Mouse (Mus musculus) cerebellum, adult 2 months (tissue): ENCODE results near the gene Gpatch2l. TPM values are rescaled to one million over a fixed set of nuclear protein-coding genes. Genes with fewer than 3 reads are reported as not detected.
A peak's percentile ranks its signal among the peaks of the same experiment; 100 is the strongest.

Experiments
- DNase-seq, 2 experiments: peaks; one replicate each; pipeline ENCODE4 v3.0.0; 2021
- H3K27ac ChIP-seq: fragments of 200-500 bp; 2 replicates; pipeline ENCODE4 v1.5.1; 2012; ENCODE audit warnings: low read length, control low read depth, inconsistent platforms; ENCODE audit not compliant: insufficient read depth
- H3K27me3 ChIP-seq: fragments of 200-500 bp; 2 replicates; pipeline ENCODE4 v1.6.1; 2012; ENCODE audit warnings: inconsistent platforms, mild to moderate bottlenecking, low read length, moderate library complexity; ENCODE audit not compliant: control insufficient read depth, insufficient read depth
- H3K4me1 ChIP-seq: fragments of 200-500 bp; 2 replicates; pipeline ENCODE4 v1.6.1; 2011; ENCODE audit warnings: low read length; ENCODE audit not compliant: control insufficient read depth, insufficient read depth
- H3K4me3 ChIP-seq: fragments of 200-500 bp; replicated peaks from 2 replicates; pipeline ENCODE3; 2011; ENCODE audit warnings: mild to moderate bottlenecking, low read depth, low read length, control low read depth; ENCODE audit not compliant: insufficient read depth
- CTCF ChIP-seq: fragments of 200-500 bp; IDR thresholded peaks from 2 replicates; pipeline ENCODE4 v1.5.1; 2011; ENCODE audit warnings: low read depth, mild to moderate bottlenecking, control low read depth, low read length, moderate library complexity, borderline replicate concordance; ENCODE audit not compliant: insufficient read depth
- POLR2A ChIP-seq: fragments of 200-500 bp; IDR thresholded peaks from 2 replicates; pipeline ENCODE4 v1.6.1; 2011; ENCODE audit warnings: low read length, control low read depth, borderline replicate concordance; ENCODE audit not compliant: insufficient read depth
- WGBS: fragments of 180-500 bp; shearing (Covaris S2); methylation state at CpG from one replicate; pipeline ENCODE4 v1.1.7; 2018; 5-methylcytosine and 5-hydroxymethylcytosine counted together
- polyA plus RNA-seq: library from polyadenylated mRNA; depleted of rRNA; stranded (reverse); fragments of >200 nt; gene quantifications from 2 replicates; pipeline ENCODE4 v1.2.3, GENCODE M21; 2012

Gene Gpatch2l
- polyA plus RNA-seq, 1 experiment: 26.1 TPM

DNA sequence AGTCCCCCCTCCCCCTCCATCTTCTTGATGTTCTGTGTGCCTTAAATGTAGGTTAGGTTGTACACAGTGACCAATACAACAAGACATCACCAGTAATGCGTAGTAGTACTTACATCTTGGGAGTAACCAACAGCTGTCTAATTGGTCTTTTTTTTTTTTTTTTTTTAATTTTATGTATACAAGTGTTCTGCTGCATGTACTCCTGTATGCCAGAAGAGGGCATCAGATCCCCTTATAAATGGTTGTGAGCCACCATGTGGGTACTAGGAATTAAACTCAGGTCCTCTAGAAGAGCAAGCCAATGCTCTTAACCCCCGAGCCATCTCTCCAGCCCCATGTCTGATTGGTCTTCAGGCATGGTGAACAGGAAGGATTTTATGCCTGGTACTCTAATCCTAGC lies 44.0 kb downstream of the Gpatch2l start:
- TF ChIP-seq POLR2A (no peak), CTCF (no peak)
- Histone ChIP-seq H3K27me3 (no peaks in the 10 kb centered on the region), H3K4me3 (no peak overlapping the region), H3K27ac (no peak overlapping the region), H3K4me1 (no peaks in the 10 kb centered on the region)
- DNase-seq: no peak
- 97% methylated on average over 2 of the region's 2 CpGs for WGBS

DNA sequence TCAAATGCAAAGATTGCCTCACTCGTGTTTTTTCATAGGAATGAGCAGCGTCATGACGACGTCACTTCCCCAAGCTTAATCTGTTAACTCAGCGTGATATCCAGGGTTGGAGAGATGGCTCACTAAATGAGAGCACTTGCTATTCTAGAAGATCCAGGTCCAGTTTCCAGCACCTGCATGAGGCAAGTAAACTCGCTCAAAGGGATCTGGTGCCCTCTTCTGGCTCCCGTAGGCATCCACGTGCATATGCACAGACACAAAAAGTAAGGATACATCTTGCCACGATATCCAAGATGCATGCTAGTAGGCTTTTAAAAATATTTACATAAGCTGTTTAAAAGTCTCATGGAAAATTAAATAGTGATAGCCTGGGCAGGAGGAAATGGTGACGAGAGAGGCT lies 55.8 kb downstream of the Gpatch2l start:
- WGBS: 72% methylated on average over 10 of the region's 10 CpGs
- DNase-seq: no peak
- Histone ChIP-seq H3K27me3 (no peaks in the 10 kb centered on the region), H3K4me1 (no peaks in the 10 kb centered on the region), H3K27ac (no peak overlapping the region), H3K4me3 (no peak overlapping the region)
- TF ChIP-seq CTCF: peak; percentile 12; the same call in 1 of the 2 replicates
- no peak for TF ChIP-seq POLR2A

DNA sequence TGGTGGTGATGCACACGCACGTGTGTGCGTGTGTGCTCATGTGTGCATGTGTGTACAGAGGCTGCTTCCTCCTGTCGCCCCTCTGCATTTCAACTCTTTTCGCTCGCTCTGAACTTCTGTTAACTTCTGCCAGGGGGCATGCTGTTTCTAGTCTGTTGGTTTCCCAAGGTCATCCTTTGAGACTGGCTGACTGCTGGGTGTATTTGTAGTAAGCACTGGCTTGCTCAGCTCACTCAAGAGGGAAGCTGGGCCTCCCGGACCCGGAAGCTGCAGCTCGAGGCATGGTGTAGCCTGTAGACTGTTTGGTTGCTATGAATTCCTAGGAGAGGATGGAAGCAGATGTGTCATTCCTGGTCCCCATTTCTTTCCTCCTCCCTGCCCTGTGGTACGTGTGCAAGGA lies 61.3 kb downstream of the Gpatch2l start:
- DNase-seq: no peak
- H3K27me3 ChIP-seq: no peaks in the 10 kb centered on the region
- H3K27ac ChIP-seq: no peak overlapping the region
- WGBS: 81% methylated on average over 10 of the region's 10 CpGs
- H3K4me1 ChIP-seq: no peaks in the 10 kb centered on the region; the same call in 1 of the 2 replicates
- no peak overlapping the region for H3K4me3 ChIP-seq
- TF ChIP-seq CTCF: no peak
- TF ChIP-seq POLR2A: no peak

DNA sequence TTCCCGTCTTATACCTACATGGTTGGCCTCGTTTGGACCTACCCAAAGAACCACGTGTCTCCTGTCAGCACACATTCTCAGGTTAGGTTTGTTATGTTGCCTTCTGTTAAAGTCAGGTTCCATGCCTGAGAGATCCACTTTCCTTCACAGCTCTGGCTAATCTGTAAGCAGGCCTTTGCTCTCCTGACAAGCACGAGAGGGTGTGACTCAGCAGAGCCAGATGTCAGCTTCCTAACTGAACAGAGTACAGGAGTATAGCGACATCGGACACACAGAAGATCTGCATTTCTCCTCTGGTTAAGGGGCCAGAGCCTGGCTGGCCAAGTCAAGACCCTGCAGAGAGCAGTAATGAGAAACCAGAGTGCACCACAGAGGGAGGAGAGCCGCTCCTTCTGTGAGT lies 63.4 kb downstream of the Gpatch2l start:
- no peak for DNase-seq
- H3K27ac ChIP-seq: no peak overlapping the region
- H3K4me1 ChIP-seq: no peaks in the 10 kb centered on the region; the same call in 1 of the 2 replicates
- H3K27me3 ChIP-seq: no peaks in the 10 kb centered on the region
- TF ChIP-seq CTCF (no peak), POLR2A (no peak)
- WGBS: 70% methylated on average over 7 of the region's 7 CpGs
- no peak overlapping the region for H3K4me3 ChIP-seq

DNA sequence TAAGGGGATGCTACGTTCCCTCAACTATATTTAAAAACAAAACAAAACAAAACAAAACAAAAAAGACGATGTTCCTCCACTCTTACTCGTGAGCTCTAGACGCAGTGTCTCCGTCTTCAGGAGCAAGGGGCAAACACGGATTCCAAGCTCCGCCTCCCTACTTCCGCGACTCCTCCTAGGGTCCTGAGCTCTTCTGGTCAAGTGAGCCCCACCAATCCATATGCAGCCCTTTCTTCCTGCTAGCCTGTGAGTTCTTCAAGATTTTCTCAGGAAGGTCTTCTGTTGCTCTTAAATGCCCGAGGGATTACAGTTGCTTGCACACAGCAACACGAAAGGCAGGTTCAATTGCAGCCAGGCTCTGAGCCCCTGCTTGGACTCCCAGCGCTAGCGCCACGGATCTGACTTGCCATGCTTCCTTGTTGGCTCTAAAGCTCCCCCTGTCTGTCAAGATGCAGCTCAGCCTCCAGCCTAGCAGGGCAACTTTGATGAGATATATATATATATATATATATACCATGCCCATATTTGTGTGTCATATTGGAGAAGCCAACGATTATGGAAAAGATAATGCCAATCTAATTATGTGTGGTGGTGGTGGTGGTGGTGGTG lies 64.1 kb downstream of the Gpatch2l start:
- Histone ChIP-seq H3K4me1 (no peaks in the 10 kb centered on the region; the same call in 1 of the 2 replicates), H3K4me3 (no peak overlapping the region), H3K27ac (no peak overlapping the region), H3K27me3 (no peaks in the 10 kb centered on the region)
- TF ChIP-seq POLR2A (no peak), CTCF (no peak)
- 34% methylated on average over 15 of the region's 15 CpGs for WGBS
- DNase-seq: no peak

DNA sequence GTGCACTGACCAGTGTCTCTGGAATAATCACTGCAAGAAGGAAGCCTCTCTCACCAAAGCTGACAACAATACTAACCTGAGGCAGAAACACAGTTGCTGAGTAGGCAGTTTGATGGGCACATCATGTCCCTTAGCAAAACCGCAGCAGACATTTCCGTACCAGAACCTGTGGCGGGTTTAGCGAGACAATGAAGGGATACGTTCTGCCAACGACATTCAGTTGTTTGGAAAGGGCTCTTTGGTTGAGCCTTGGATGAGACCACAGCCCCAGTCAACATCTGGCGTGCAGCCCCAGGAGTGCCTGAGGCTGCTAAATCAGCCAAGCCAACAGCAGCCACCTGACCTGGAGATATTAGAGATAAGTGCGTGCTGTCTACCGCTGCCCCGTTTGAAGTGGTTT lies 67.8 kb downstream of the Gpatch2l start:
- H3K4me1 ChIP-seq: no peaks in the 10 kb centered on the region; the same call in 1 of the 2 replicates

DNA sequence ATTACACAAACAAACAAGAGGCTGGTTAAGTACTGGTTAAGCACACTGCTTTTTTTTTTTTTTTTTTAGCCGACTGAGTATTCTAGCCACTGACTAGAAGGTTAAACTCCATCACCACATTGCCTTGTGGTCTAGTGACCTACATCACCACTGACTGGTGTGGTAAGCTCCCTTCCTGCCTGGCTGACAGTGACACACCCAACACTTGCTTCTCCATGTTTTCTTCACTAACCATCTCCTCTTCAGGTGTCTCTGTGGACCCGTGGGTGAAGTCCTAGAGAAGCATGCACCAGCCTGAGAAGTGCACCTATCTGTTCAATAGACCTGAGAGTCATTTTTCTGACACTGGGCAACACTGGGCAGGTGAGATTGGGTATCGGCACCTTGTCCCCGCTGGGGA lies 68.2 kb downstream of the Gpatch2l start:
- WGBS: 76% methylated on average over 4 of the region's 4 CpGs
- no peak for DNase-seq
- Histone ChIP-seq H3K27me3 (no peaks in the 10 kb centered on the region), H3K4me3 (no peak overlapping the region), H3K4me1 (no peaks in the 10 kb centered on the region; the same call in 1 of the 2 replicates), H3K27ac (no peak overlapping the region)
- no peak for TF ChIP-seq POLR2A
- TF ChIP-seq CTCF: no peak

More for the DNA sequence above, 67.8 kb downstream of the Gpatch2l start:
- 79% methylated on average over 10 of the region's 10 CpGs for WGBS
- TF ChIP-seq CTCF: no peak
- no peak for TF ChIP-seq POLR2A
- Histone ChIP-seq H3K4me3 (no peak overlapping the region), H3K27ac (no peak overlapping the region), H3K27me3 (no peaks in the 10 kb centered on the region)
- DNase-seq: no peak

DNA sequence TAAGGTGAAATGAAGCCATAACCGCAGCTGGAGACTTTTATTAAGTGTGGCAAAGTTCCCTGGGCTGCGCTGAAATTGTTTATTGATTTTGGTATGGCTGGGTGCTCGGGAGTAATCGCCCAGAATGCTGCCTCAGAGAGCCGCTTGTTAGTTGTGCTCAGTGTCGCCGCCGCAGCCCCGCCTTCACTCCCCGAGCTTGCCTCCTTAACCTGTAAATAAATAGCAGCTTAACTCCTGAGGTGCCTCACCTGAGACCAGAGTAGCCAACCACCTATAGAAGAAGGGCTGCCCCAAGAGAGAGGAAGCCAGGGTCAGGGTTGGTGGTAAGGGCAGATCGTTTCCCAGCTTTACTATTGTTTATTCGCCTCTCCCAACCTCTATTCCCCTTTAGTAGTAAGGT lies 79.0 kb downstream of the Gpatch2l start:
- Histone ChIP-seq H3K4me3 (no peak overlapping the region), H3K27ac (no peak overlapping the region), H3K4me1 (no peaks in the 10 kb centered on the region; the same call in 1 of the 2 replicates), H3K27me3 (no peaks in the 10 kb centered on the region)
- DNase-seq: no peak
- 36% methylated on average over 12 of the region's 12 CpGs for WGBS
- TF ChIP-seq CTCF (no peak), POLR2A (no peak)
